Mouse (Mus musculus) lung, embryonic 14.5 days (tissue): Measurements from ENCODE around the gene Spats2l. TPM values are rescaled to one million over a fixed set of nuclear protein-coding genes. Genes with fewer than 3 reads are reported as not detected.

ENCODE experiments used
- ATAC-seq: fragments of 200-750 bp; cut with Nextera tagmentation; 2 replicates; pipeline ENCODE4 v1.8.0; 2017; ENCODE audit warnings: mild to moderate bottlenecking, moderate TSS enrichment, moderate library complexity; ENCODE audit not compliant: insufficient read depth
- DNase-seq: peaks from one replicate; pipeline ENCODE4 v3.0.0-alpha.2; 2015
- H3K27ac ChIP-seq: fragments of 300-500 bp; sonication (generic); 2 replicates; pipeline ENCODE4 v1.5.1; 2014; ENCODE audit warnings: low read depth, mild to moderate bottlenecking, moderate library complexity
- H3K27me3 ChIP-seq: fragments of 300-500 bp; sonication (generic); 2 replicates; pipeline ENCODE4 v1.6.1; 2014; ENCODE audit warnings: low read length, control low read depth; ENCODE audit not compliant: insufficient read depth
- H3K36me3 ChIP-seq: fragments of 300-500 bp; sonication (generic); 2 replicates; pipeline ENCODE4 v1.6.1; 2014; ENCODE audit warnings: control low read depth; ENCODE audit not compliant: insufficient read depth
- H3K4me1 ChIP-seq: fragments of 300-500 bp; sonication (generic); 2 replicates; pipeline ENCODE4 v1.6.1; 2014; ENCODE audit warnings: antibody characterized with exemption, control low read depth; ENCODE audit not compliant: insufficient read depth
- H3K4me2 ChIP-seq: fragments of 300-500 bp; sonication (generic); 2 replicates; pipeline ENCODE4 v1.6.1; 2014; ENCODE audit warnings: mild to moderate bottlenecking
- H3K4me3 ChIP-seq: fragments of 300-500 bp; sonication (generic); 2 replicates; pipeline ENCODE4 v1.5.1; 2014; ENCODE audit warnings: low read depth, low read length
- H3K9ac ChIP-seq: fragments of 300-500 bp; sonication (generic); 2 replicates; pipeline ENCODE4 v1.6.1; 2014
- H3K9me3 ChIP-seq: fragments of 300-500 bp; sonication (generic); 2 replicates; pipeline ENCODE4 v1.6.1; 2016; ENCODE audit warnings: low read depth, low read length, control low read depth
- CTCF ChIP-seq: IDR thresholded peaks from 2 replicates; pipeline ENCODE4 v1.5.1; 2016; ENCODE audit warnings: antibody characterized with exemption, low read depth
- WGBS: fragments of 180-500 bp; shearing (Covaris S2); extraction: QIAGEN DNeasy Blood & Tissue Kit; methylation state at CpG from one replicate; pipeline ENCODE4 v1.1.7; 2014; 5-methylcytosine and 5-hydroxymethylcytosine counted together
- polyA plus RNA-seq: library from polyadenylated mRNA; unstranded; fragments of >200 nt; fragmentation: Nextera tagmentation; extraction: Ambion mirVana; gene quantifications from 2 replicates; pipeline ENCODE4 v1.2.1, GENCODE M21; 2014

Gene Spats2l
- polyA plus RNA-seq, 1 experiment from 2014 or later: 81.2 TPM

- Histone ChIP-seq H3K9ac (no peak overlapping the region), H3K9me3 (peaks cover under 1% of the 10 kb centered on the region; the same call in 1 of the 2 replicates), H3K4me2 (no peak overlapping the region), H3K4me1 (peaks cover under 1% of the 10 kb centered on the region; the same call in 1 of the 2 replicates), H3K27me3 (no peaks in the 10 kb centered on the region), H3K27ac (no peak overlapping the region), H3K4me3 (no peak overlapping the region), H3K36me3 (peaks cover 11% of the 10 kb centered on the region)
- DNase-seq: no peak
- WGBS: 63% methylated on average over 5 of the region's 5 CpGs
- no peak for TF ChIP-seq CTCF
- no peak for ATAC-seq
Measured at GRCm38 (mm10) chr1:57857799-57858198, 83.8 kb downstream of the Spats2l start.

- 91% methylated on average over 4 of the region's 4 CpGs for WGBS
- DNase-seq (no peak), ATAC-seq (no peak)
- no peak overlapping the region for H3K4me3 ChIP-seq
- H3K27ac ChIP-seq: no peak overlapping the region
- H3K9me3 ChIP-seq: peaks cover 4% of the 10 kb centered on the region; the same call in 1 of the 2 replicates
- no peak overlapping the region for H3K4me2 ChIP-seq
- peaks cover under 1% of the 10 kb centered on the region; the same call in 1 of the 2 replicates for H3K36me3 ChIP-seq
- TF ChIP-seq CTCF: no peak
- H3K9ac ChIP-seq: no peak overlapping the region
- no peaks in the 10 kb centered on the region for H3K27me3 ChIP-seq
- H3K4me1 ChIP-seq: 0 out of 2 replicates have a peak, but pooled peaks cover 5% of the 10 kb centered on the region
Measured at GRCm38 (mm10) chr1:57862024-57862423, 88.1 kb downstream of the Spats2l start.

- 38% methylated on average over 13 of the region's 13 CpGs for WGBS
- H3K36me3 ChIP-seq: no peaks in the 10 kb centered on the region
- H3K4me3 ChIP-seq: no peak overlapping the region
- H3K9me3 ChIP-seq: no peaks in the 10 kb centered on the region
- no peaks in the 10 kb centered on the region for H3K27me3 ChIP-seq
- no peak overlapping the region for H3K4me2 ChIP-seq
- no peak overlapping the region; the same call in 1 of the 2 replicates for H3K27ac ChIP-seq
- DNase-seq (peak; percentile 65), ATAC-seq (peak; percentile 47; the same call in 1 of the 2 replicates)
- H3K9ac ChIP-seq: no peak overlapping the region
- H3K4me1 ChIP-seq: 0 out of 2 replicates have a peak, but pooled peaks cover 11% of the 10 kb centered on the region
- no peak for TF ChIP-seq CTCF
Measured at GRCm38 (mm10) chr1:57868651-57869050, 94.7 kb downstream of the Spats2l start.

- H3K9me3 ChIP-seq: no peaks in the 10 kb centered on the region
- H3K9ac ChIP-seq: no peak overlapping the region
- WGBS: 51% methylated on average over 3 of the region's 3 CpGs
- no peak overlapping the region for H3K4me2 ChIP-seq
- H3K4me1 ChIP-seq: 0 out of 2 replicates have a peak, but pooled peaks cover 6% of the 10 kb centered on the region
- H3K36me3 ChIP-seq: no peaks in the 10 kb centered on the region
- no peak for ATAC-seq
- peak; percentile 44 for DNase-seq
- no peaks in the 10 kb centered on the region for H3K27me3 ChIP-seq
- H3K27ac ChIP-seq: no peak overlapping the region
- no peak overlapping the region for H3K4me3 ChIP-seq
- TF ChIP-seq CTCF: no peak
Measured at GRCm38 (mm10) chr1:57872006-57872405, 98.0 kb downstream of the Spats2l start.

- Histone ChIP-seq H3K4me3 (no peak overlapping the region), H3K27me3 (no peaks in the 10 kb centered on the region), H3K36me3 (no peaks in the 10 kb centered on the region), H3K9ac (no peak overlapping the region), H3K4me2 (no peak overlapping the region), H3K4me1 (no peaks in the 10 kb centered on the region), H3K9me3 (no peaks in the 10 kb centered on the region), H3K27ac (no peak overlapping the region)
- TF ChIP-seq CTCF: no peak
- DNase-seq (no peak), ATAC-seq (peak; percentile 17; the same call in 1 of the 2 replicates)
- WGBS: 68% methylated on average over 7 of the region's 7 CpGs
Measured at GRCm38 (mm10) chr1:57873996-57874395, 100.0 kb downstream of the Spats2l start.

GRCm38 (mm10) chr1:57875109-57875508 lies 101.1 kb downstream of the Spats2l start:
- no peak for TF ChIP-seq CTCF
- DNase-seq (no peak), ATAC-seq (no peak)
- no peak overlapping the region for H3K4me3 ChIP-seq
- no peak overlapping the region for H3K27ac ChIP-seq
- no peaks in the 10 kb centered on the region for H3K9me3 ChIP-seq
- H3K36me3 ChIP-seq: no peaks in the 10 kb centered on the region
- H3K9ac ChIP-seq: no peak overlapping the region
- no peaks in the 10 kb centered on the region for H3K27me3 ChIP-seq
- WGBS: 74% methylated on average over 6 of the region's 6 CpGs
- no peaks in the 10 kb centered on the region for H3K4me1 ChIP-seq
- H3K4me2 ChIP-seq: no peak overlapping the region

GRCm38 (mm10) chr1:57875512-57875911 lies 101.5 kb downstream of the Spats2l start:
- no peak overlapping the region for H3K9ac ChIP-seq
- no peak overlapping the region for H3K4me3 ChIP-seq
- no peak overlapping the region for H3K27ac ChIP-seq
- no peak overlapping the region for H3K4me2 ChIP-seq
- no peaks in the 10 kb centered on the region for H3K27me3 ChIP-seq
- TF ChIP-seq CTCF: no peak
- 46% methylated on average over 7 of the region's 7 CpGs for WGBS
- no peaks in the 10 kb centered on the region for H3K4me1 ChIP-seq
- ATAC-seq (no peak), DNase-seq (no peak)
- H3K36me3 ChIP-seq: no peaks in the 10 kb centered on the region
- no peaks in the 10 kb centered on the region for H3K9me3 ChIP-seq
